Mouse (Mus musculus): ENCODE data around the gene Fitm1.
A peak's percentile ranks its signal among the peaks of the same experiment; 100 is the strongest.

DNA sequence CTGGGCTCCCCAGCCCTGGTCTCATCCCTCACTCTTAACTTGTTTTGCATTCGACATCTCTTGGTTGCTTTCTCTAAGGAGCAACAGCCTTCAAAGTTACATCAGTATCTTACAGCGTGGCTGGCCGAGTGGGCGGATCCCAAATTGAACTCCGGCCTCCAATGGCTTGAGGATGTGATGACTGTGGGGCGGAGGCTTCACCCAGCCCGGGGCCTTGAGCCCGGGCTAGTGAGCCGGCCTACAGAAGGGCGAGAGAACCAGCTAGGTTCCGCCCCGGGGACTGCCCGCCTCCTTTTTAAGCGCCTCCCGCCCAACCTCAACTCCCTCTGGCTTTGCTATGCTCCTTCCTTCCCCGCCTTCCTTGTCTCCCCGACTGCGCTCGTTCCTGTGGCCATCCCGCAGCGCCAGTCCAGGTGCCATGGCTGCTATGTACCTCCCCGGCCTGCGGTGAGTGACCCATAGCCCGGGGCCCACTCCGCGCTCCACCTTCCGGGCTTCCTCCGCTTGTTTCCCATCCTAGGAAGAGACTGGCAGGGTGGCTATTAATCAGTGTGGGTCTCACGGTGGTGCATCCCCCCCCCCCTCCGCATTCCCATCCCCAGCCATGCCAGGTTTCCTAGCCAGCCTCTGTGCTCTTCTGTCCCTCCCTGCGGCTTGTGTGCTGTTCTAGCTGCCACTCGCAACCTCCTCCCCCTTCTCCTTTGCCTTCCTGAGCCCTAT lies 35.2 kb upstream of the Fitm1 start, which contains the start of gene Pck2:
- TF ChIP-seq POLR2A (IDR thresholded peaks at IDR 0.05; ENCODE audit: insufficient read length, low read depth) (peak; percentile 96), E2F4 (IDR thresholded peaks at IDR 0.05; ENCODE audit: insufficient read depth) (peak; percentile 64), MYOG (IDR thresholded peaks at IDR 0.05; ENCODE audit: control insufficient read depth in 1 of 3, insufficient read depth in 1 of 3, insufficient read length in 2 of 3, low read depth in 2 of 3) (no peak), USF1 (IDR thresholded peaks at IDR 0.05; ENCODE audit: low read depth) (no peak), SRF (IDR thresholded peaks at IDR 0.05; ENCODE audit: control insufficient read depth, insufficient read length, low read depth) (peak; percentile 12), MYOD1 (IDR thresholded peaks at IDR 0.05; ENCODE audit: control insufficient read depth in 1 of 3, insufficient read length in 2 of 3, low read depth in 2 of 3) (no peak), MAX (IDR thresholded peaks at IDR 0.05; ENCODE audit: low read depth) (peak; percentile 61), TCF12 (IDR thresholded peaks at IDR 0.05; ENCODE audit: insufficient read depth, poor library complexity, severe bottlenecking) (no peak)
